ENCODE assay signal across 8 mouse cellular contexts in genomic region chr7:44560435-44561400, GRCm38 (mm10). TPM values are rescaled to one million over a fixed set of nuclear protein-coding genes. Genes with fewer than 3 reads are reported as not detected.
A peak's percentile ranks its signal among the peaks of the same experiment; 100 is the strongest.
DNase-seq lines count a peak whose midpoint lies in the region; ATAC-seq and TF ChIP-seq lines count a peak whose summit lies in the region.

No protein-coding gene starts in this region.

- H3K27me3 ChIP-seq in forebrain, postnatal 0 days (ENCODE audit: insufficient read depth, low read length), result no peaks in the 10 kb centered on the region; the same call in 1 of the 2 replicates
- no peaks in the 10 kb centered on the region for H3K27me3 ChIP-seq in intestine, postnatal 0 days (replicated peaks; ENCODE audit: control insufficient read depth, insufficient read depth, low read length)
- no peaks in the 10 kb centered on the region; the same call in 1 of the 2 replicates for H3K27me3 ChIP-seq in limb, embryonic 12.5 days
- H3K27me3 ChIP-seq in midbrain, postnatal 0 days (ENCODE audit: insufficient read depth, low read length), result no peaks in the 10 kb centered on the region

- H3K36me3 ChIP-seq in forebrain, postnatal 0 days (ENCODE audit: insufficient read depth), result no peaks in the 10 kb centered on the region
- no peaks in the 10 kb centered on the region for H3K36me3 ChIP-seq in intestine, postnatal 0 days (ENCODE audit: control insufficient read depth, insufficient read depth)
- H3K36me3 ChIP-seq in limb, embryonic 12.5 days, result no peaks in the 10 kb centered on the region
- H3K36me3 ChIP-seq in midbrain, postnatal 0 days (ENCODE audit: insufficient read depth, low read length), result no peaks in the 10 kb centered on the region

- H3K4me2 ChIP-seq in forebrain, postnatal 0 days (ENCODE audit: low read depth), result no peak overlapping the region
- H3K4me2 ChIP-seq in intestine, postnatal 0 days (replicated peaks; ENCODE audit: low read depth), result no peak overlapping the region
- no peak overlapping the region for H3K4me2 ChIP-seq in limb, embryonic 12.5 days
- no peak overlapping the region for H3K4me2 ChIP-seq in midbrain, postnatal 0 days (ENCODE audit: low read depth, low read length, poor library complexity, severe bottlenecking)

- H3K9ac ChIP-seq in forebrain, postnatal 0 days, result no peak overlapping the region
- no peak overlapping the region for H3K9ac ChIP-seq in intestine, postnatal 0 days (ENCODE audit: low read depth, low read length)
- H3K9ac ChIP-seq in limb, embryonic 12.5 days (replicated peaks), result no peak overlapping the region
- no peak overlapping the region; the same call in 1 of the 2 replicates for H3K9ac ChIP-seq in midbrain, postnatal 0 days (replicated peaks; ENCODE audit: low read length, poor library complexity, severe bottlenecking)

- peak; percentile 66 for DNase-seq in ovary, postnatal 36 days (ENCODE audit: low spot score)
- no peak for DNase-seq in ovary, postnatal 10 days (ENCODE audit: low spot score)
- DNase-seq in cerebellum, adult 18-20 months, result peak; percentile 80 to 87
- DNase-seq in forebrain, postnatal 0 days, result peak; percentile 88
- peak; percentile 90 for DNase-seq in midbrain, postnatal 0 days (ENCODE audit: low spot score)
- DNase-seq in spleen, postnatal 36 days (ENCODE audit: low spot score in 2 of 2), result peak; percentile 77 to 86

- H3K4me1 ChIP-seq in forebrain, postnatal 0 days (ENCODE audit: insufficient read depth), result no peaks in the 10 kb centered on the region
- H3K4me1 ChIP-seq in intestine, postnatal 0 days (replicated peaks; ENCODE audit: control insufficient read depth, insufficient read depth, low read length), result no peaks in the 10 kb centered on the region
- no peaks in the 10 kb centered on the region for H3K4me1 ChIP-seq in limb, embryonic 12.5 days (replicated peaks)
- H3K4me1 ChIP-seq in midbrain, postnatal 0 days (ENCODE audit: insufficient read depth, low read length), result no peaks in the 10 kb centered on the region

- ATAC-seq in forebrain, postnatal 0 days, result peak; percentile 81
- ATAC-seq in intestine, postnatal 0 days, result no peak
- ATAC-seq in limb, embryonic 12.5 days (ENCODE audit: insufficient number of reproducible peaks, insufficient read depth, low FRiP score, low TSS enrichment, low read depth), result peak; percentile 59; the same call in 1 of the 2 replicates
- ATAC-seq in midbrain, postnatal 0 days (ENCODE audit: low FRiP score), result 0 out of 2 replicates have a peak, but pooled peaks have one; percentile 73

- no peak overlapping the region for H3K27ac ChIP-seq in forebrain, postnatal 0 days (ENCODE audit: low read depth, low read length)
- no peak overlapping the region for H3K27ac ChIP-seq in intestine, postnatal 0 days (ENCODE audit: low read depth, low read length)
- no peak overlapping the region for H3K27ac ChIP-seq in limb, embryonic 12.5 days
- H3K27ac ChIP-seq in midbrain, postnatal 0 days (ENCODE audit: low read depth, low read length), result no peak overlapping the region

- WGBS in forebrain, postnatal 0 days, result 57% methylated on average over 18 of the region's 18 CpGs
- 53% methylated on average over 18 of the region's 18 CpGs for WGBS in intestine, postnatal 0 days
- 54% methylated on average over 18 of the region's 18 CpGs for WGBS in limb, embryonic 12.5 days
- WGBS in midbrain, postnatal 0 days, result 52% methylated on average over 18 of the region's 18 CpGs

- peak; percentile 83 for TF ChIP-seq CTCF in forebrain, postnatal 0 days (IDR thresholded peaks at IDR 0.05; ENCODE audit: low read depth)
- peak; percentile 87 for TF ChIP-seq CTCF in intestine, postnatal 0 days (IDR thresholded peaks at IDR 0.05; ENCODE audit: low read depth)
- TF ChIP-seq CTCF in midbrain, postnatal 0 days (IDR thresholded peaks at IDR 0.05), result peak; percentile 91

- H3K4me3 ChIP-seq in forebrain, postnatal 0 days (ENCODE audit: low read depth, low read length), result no peak overlapping the region
- H3K4me3 ChIP-seq in intestine, postnatal 0 days (ENCODE audit: low read depth, low read length), result no peak overlapping the region
- H3K4me3 ChIP-seq in limb, embryonic 12.5 days (replicated peaks), result no peak overlapping the region
- H3K4me3 ChIP-seq in midbrain, postnatal 0 days (ENCODE audit: low read depth, low read length), result no peak overlapping the region

- no peaks in the 10 kb centered on the region for H3K9me3 ChIP-seq in forebrain, postnatal 0 days (ENCODE audit: low read length)
- H3K9me3 ChIP-seq in intestine, postnatal 0 days (ENCODE audit: control insufficient read depth), result no peaks in the 10 kb centered on the region
- H3K9me3 ChIP-seq in limb, embryonic 12.5 days, result no peaks in the 10 kb centered on the region
- H3K9me3 ChIP-seq in midbrain, postnatal 0 days (ENCODE audit: low read length), result no peaks in the 10 kb centered on the region

RNA-seq across cellular contexts. Expression of gene Nr1h2, which starts 7.0 kb away (rescaled TPM):
- total RNA-seq in forebrain, postnatal 0 days (2014; rRNA removed), result 44.1 and 45.9 TPM in 2 replicates
- polyA plus RNA-seq in forebrain, postnatal 0 days (2015; fragmentation: Nextera tagmentation; extraction: Ambion mirVana), result 49.9 and 51.1 TPM in 2 replicates
- 71.3 and 73.9 TPM in 2 replicates for polyA plus RNA-seq in intestine, postnatal 0 days (2015; fragmentation: Nextera tagmentation; extraction: Ambion mirVana)
- 70.7 and 72.0 TPM in 2 replicates for polyA plus RNA-seq in limb, embryonic 12.5 days (2016; fragmentation: Nextera tagmentation; extraction: Ambion mirVana)
- total RNA-seq in midbrain, postnatal 0 days (2014; rRNA removed), result 46.8 and 47.7 TPM in 2 replicates
- 41.2 and 48.0 TPM in 2 replicates for polyA plus RNA-seq in midbrain, postnatal 0 days (2015; fragmentation: Nextera tagmentation; extraction: Ambion mirVana)

RNA-seq across cellular contexts. Expression of gene Napsa, which starts 11.5 kb away (rescaled TPM):
- 0.08 and 0.24 TPM in 2 replicates for total RNA-seq in forebrain, postnatal 0 days (2014; rRNA removed)
- polyA plus RNA-seq in forebrain, postnatal 0 days (2015; fragmentation: Nextera tagmentation; extraction: Ambion mirVana), result 0.35 and 0.71 TPM in 2 replicates
- polyA plus RNA-seq in intestine, postnatal 0 days (2015; fragmentation: Nextera tagmentation; extraction: Ambion mirVana), result 0.99 and 1.1 TPM in 2 replicates
- 0.83 and 1.4 TPM in 2 replicates for polyA plus RNA-seq in limb, embryonic 12.5 days (2016; fragmentation: Nextera tagmentation; extraction: Ambion mirVana)
- not detected in 2 replicates for total RNA-seq in midbrain, postnatal 0 days (2014; rRNA removed)
- polyA plus RNA-seq in midbrain, postnatal 0 days (2015; fragmentation: Nextera tagmentation; extraction: Ambion mirVana), result 0.79 and 0.82 TPM in 2 replicates

RNA-seq across cellular contexts. Expression of gene Pold1, which starts 12.1 kb away (rescaled TPM):
- 14.1 and 16.2 TPM in 2 replicates for total RNA-seq in forebrain, postnatal 0 days (2014; rRNA removed)
- 14.2 and 14.3 TPM in 2 replicates for polyA plus RNA-seq in forebrain, postnatal 0 days (2015; fragmentation: Nextera tagmentation; extraction: Ambion mirVana)
- 16.8 and 18.3 TPM in 2 replicates for polyA plus RNA-seq in intestine, postnatal 0 days (2015; fragmentation: Nextera tagmentation; extraction: Ambion mirVana)
- 132 and 140 TPM in 2 replicates for polyA plus RNA-seq in limb, embryonic 12.5 days (2016; fragmentation: Nextera tagmentation; extraction: Ambion mirVana)
- 12.9 and 17.5 TPM in 2 replicates for total RNA-seq in midbrain, postnatal 0 days (2014; rRNA removed)
- polyA plus RNA-seq in midbrain, postnatal 0 days (2015; fragmentation: Nextera tagmentation; extraction: Ambion mirVana), result 8.8 and 9.6 TPM in 2 replicates

RNA-seq across cellular contexts. Expression of gene Spib, which starts 28.8 kb away (rescaled TPM):
- 0.05 TPM in 1 of 2 replicates, not detected in the other for total RNA-seq in forebrain, postnatal 0 days (2014; rRNA removed)
- polyA plus RNA-seq in forebrain, postnatal 0 days (2015; fragmentation: Nextera tagmentation; extraction: Ambion mirVana), result not detected in 2 replicates
- polyA plus RNA-seq in intestine, postnatal 0 days (2015; fragmentation: Nextera tagmentation; extraction: Ambion mirVana), result 0.17 and 0.33 TPM in 2 replicates
- polyA plus RNA-seq in limb, embryonic 12.5 days (2016; fragmentation: Nextera tagmentation; extraction: Ambion mirVana), result 0.22 and 0.34 TPM in 2 replicates
- 0.19 TPM in 1 of 2 replicates, not detected in the other for total RNA-seq in midbrain, postnatal 0 days (2014; rRNA removed)
- 0.14 TPM in 1 of 2 replicates, not detected in the other for polyA plus RNA-seq in midbrain, postnatal 0 days (2015; fragmentation: Nextera tagmentation; extraction: Ambion mirVana)

RNA-seq across cellular contexts. Expression of gene Kcnc3, which starts 29.7 kb away (rescaled TPM):
- 6.0 and 8.6 TPM in 2 replicates for total RNA-seq in forebrain, postnatal 0 days (2014; rRNA removed)
- 4.2 and 5.2 TPM in 2 replicates for polyA plus RNA-seq in forebrain, postnatal 0 days (2015; fragmentation: Nextera tagmentation; extraction: Ambion mirVana)
- 0.20 TPM in 2 replicates for polyA plus RNA-seq in intestine, postnatal 0 days (2015; fragmentation: Nextera tagmentation; extraction: Ambion mirVana)
- polyA plus RNA-seq in limb, embryonic 12.5 days (2016; fragmentation: Nextera tagmentation; extraction: Ambion mirVana), result 0.37 and 0.49 TPM in 2 replicates
- 17.2 and 25.4 TPM in 2 replicates for total RNA-seq in midbrain, postnatal 0 days (2014; rRNA removed)
- 6.2 and 6.6 TPM in 2 replicates for polyA plus RNA-seq in midbrain, postnatal 0 days (2015; fragmentation: Nextera tagmentation; extraction: Ambion mirVana)
